Mouse (Mus musculus): ENCODE measurements around the gene Aak1. TPM values are rescaled to one million over a fixed set of nuclear protein-coding genes. Genes with fewer than 3 reads are reported as not detected.
A peak's percentile ranks its signal among the peaks of the same experiment; 100 is the strongest.

Aak1 gene
- polyA plus RNA-seq, 1 experiment from 2014 or later, result 40.2 TPM

DNA sequence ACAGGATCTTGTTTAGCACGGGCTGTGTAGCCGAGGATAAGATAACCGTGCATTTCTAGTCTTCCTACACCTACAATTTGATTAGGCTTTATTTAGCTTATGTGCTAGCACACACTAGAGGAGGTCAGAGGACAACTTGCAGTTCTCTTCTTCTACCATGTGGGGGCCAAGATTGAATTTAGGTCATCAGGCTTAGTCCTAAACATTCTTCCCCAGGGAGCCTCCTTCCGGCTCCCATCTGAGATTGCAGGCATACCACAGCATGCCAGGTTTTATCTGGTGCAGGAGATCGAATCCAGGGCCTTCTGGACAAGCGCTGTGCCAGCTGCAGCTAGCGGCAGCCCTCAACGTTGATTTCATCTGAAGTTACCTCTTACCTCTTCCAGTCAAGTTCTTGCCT lies 32.7 kb upstream of the Aak1 start:
- Histone ChIP-seq H3K36me3 (ENCODE audit: control insufficient read depth, insufficient read depth, low read length) (no peaks in the 10 kb centered on the region), H3K4me3 (ENCODE audit: low read length) (no peak overlapping the region), H3K27me3 (replicated peaks; ENCODE audit: control insufficient read depth, insufficient read depth, low read length) (no peaks in the 10 kb centered on the region), H3K4me2 (ENCODE audit: low read length) (no peak overlapping the region), H3K27ac (ENCODE audit: low read depth, low read length) (no peak overlapping the region), H3K4me1 (ENCODE audit: control insufficient read depth, insufficient read depth, low read depth, low read length) (peaks cover 7% of the 10 kb centered on the region), H3K9ac (ENCODE audit: low read depth, low read length) (no peak overlapping the region), H3K9me3 (ENCODE audit: control insufficient read depth, low read length) (no peaks in the 10 kb centered on the region)
- WGBS, result 25% methylated on average over 8 of the region's 8 CpGs
- ATAC-seq, result no peak

DNA sequence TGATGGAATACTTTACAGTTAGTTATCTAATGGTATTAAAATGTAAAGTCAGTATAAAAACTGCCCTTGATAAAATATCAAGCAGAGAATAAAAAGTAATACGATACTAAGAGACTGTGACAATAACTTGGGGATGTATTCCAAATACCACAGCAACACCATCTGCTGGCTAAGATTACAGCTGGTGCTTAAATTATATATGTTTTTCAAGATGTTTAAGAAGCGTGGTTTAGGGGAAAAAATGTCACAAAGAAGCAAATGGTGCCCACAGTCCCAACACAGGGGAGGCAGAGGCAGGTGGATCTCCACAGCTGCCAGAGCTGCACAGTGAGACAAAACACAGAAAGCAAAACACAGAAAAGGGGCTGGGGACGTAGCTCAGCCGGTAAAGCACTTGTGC lies 30.4 kb upstream of the Aak1 start:
- no peak for ATAC-seq
- no peak overlapping the region for H3K9ac ChIP-seq (ENCODE audit: low read depth, low read length)
- H3K36me3 ChIP-seq (ENCODE audit: control insufficient read depth, insufficient read depth, low read length), result no peaks in the 10 kb centered on the region
- H3K27me3 ChIP-seq (replicated peaks; ENCODE audit: control insufficient read depth, insufficient read depth, low read length), result no peaks in the 10 kb centered on the region
- H3K4me1 ChIP-seq (ENCODE audit: control insufficient read depth, insufficient read depth, low read depth, low read length), result peaks cover 7% of the 10 kb centered on the region
- H3K4me2 ChIP-seq (ENCODE audit: low read length), result no peak overlapping the region
- no peak overlapping the region for H3K4me3 ChIP-seq (ENCODE audit: low read length)
- H3K27ac ChIP-seq (ENCODE audit: low read depth, low read length), result no peak overlapping the region
- no peaks in the 10 kb centered on the region for H3K9me3 ChIP-seq (ENCODE audit: control insufficient read depth, low read length)
- 84% methylated on average over 4 of the region's 4 CpGs for WGBS

DNA sequence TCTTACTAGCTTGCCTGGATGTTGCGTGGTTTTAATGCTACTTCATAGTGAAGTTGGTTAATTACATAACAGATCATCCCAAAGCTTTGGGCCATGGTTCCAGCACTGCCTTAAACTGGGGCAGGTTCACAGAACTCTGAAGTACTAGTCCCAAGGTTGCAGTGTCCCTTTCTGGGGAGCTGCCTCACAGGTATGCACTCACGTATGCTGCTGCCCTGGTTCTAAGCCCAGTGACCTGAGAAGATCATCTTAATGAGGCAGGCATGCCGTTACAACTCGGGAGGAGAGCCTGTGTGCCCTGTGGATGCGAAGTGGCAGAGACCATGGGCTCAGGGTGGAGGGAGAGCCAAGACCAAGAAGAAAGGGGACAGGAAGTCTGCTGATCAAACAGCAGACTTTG lies 29.4 kb upstream of the Aak1 start:
- ATAC-seq, result no peak
- H3K4me2 ChIP-seq (ENCODE audit: low read length), result no peak overlapping the region
- no peak overlapping the region for H3K27ac ChIP-seq (ENCODE audit: low read depth, low read length)
- H3K36me3 ChIP-seq (ENCODE audit: control insufficient read depth, insufficient read depth, low read length), result no peaks in the 10 kb centered on the region
- H3K4me3 ChIP-seq (ENCODE audit: low read length), result no peak overlapping the region
- no peak overlapping the region for H3K9ac ChIP-seq (ENCODE audit: low read depth, low read length)
- peaks cover 6% of the 10 kb centered on the region for H3K4me1 ChIP-seq (ENCODE audit: control insufficient read depth, insufficient read depth, low read depth, low read length)
- H3K27me3 ChIP-seq (replicated peaks; ENCODE audit: control insufficient read depth, insufficient read depth, low read length), result no peaks in the 10 kb centered on the region
- WGBS, result 85% methylated on average over 5 of the region's 5 CpGs
- H3K9me3 ChIP-seq (ENCODE audit: control insufficient read depth, low read length), result no peaks in the 10 kb centered on the region

DNA sequence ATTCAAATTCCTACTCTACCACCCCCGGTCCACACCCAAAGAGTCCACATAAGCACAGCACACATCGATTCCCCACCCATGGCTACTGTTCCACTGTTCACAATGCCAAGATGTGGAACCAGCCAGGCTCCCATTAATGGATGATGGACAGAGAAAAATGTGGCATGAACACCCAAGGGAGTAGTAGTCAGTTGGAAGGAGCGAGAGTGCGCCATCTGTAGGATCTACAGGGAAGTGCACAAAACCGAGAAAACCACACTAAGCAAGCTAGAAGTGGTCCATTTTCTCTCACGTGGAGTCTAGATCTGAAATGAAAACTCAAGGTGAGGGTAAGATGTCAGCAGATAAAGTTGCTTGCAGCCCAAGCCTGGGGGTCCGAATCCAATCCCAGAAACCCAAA lies 28.6 kb upstream of the Aak1 start:
- no peak overlapping the region for H3K27ac ChIP-seq (ENCODE audit: low read depth, low read length)
- H3K4me1 ChIP-seq (ENCODE audit: control insufficient read depth, insufficient read depth, low read depth, low read length), result no peaks in the 10 kb centered on the region; the same call in 1 of the 2 replicates
- WGBS, result 66% methylated on average over 7 of the region's 7 CpGs
- H3K9me3 ChIP-seq (ENCODE audit: control insufficient read depth, low read length), result no peaks in the 10 kb centered on the region
- no peaks in the 10 kb centered on the region for H3K27me3 ChIP-seq (replicated peaks; ENCODE audit: control insufficient read depth, insufficient read depth, low read length)
- no peak overlapping the region for H3K9ac ChIP-seq (ENCODE audit: low read depth, low read length)
- H3K4me2 ChIP-seq (ENCODE audit: low read length), result no peak overlapping the region
- no peak overlapping the region for H3K4me3 ChIP-seq (ENCODE audit: low read length)
- ATAC-seq, result no peak
- H3K36me3 ChIP-seq (ENCODE audit: control insufficient read depth, insufficient read depth, low read length), result no peaks in the 10 kb centered on the region

DNA sequence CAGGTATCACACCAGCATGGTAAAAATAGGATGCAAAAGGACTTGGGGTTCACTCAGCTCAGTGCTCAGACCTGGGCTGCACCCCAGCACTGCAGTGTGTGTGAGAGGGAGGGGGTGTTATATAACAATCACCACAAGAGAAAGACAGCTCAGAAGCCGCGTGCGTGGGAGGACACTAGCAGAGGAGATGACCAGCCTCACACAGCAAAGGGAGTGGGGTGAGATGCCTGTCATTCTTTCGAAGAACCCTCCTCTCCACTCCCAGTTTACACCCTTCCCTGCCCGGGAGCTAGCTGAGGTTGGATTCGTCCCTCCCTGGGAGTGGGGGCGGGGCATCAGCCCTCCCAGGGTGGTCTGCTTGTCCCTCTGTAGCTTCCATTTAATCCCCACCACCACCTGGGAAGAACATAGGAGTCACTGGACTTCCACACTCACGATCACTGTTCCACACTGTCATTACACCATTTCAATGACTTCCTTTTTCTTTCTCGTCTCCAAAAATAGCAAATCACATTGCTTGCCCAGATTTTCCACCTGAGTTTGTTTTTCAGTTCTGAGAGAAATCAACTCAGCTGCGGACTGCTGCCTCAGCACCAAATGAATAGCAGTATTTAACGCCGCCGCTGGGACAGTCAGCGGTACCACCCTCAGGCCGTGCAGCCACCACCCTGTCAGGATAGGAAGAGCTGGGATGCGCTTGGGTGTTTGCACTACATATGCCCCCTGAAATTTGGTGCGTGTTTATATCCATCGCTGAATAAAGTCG lies 26.8 kb upstream of the Aak1 start:
- Histone ChIP-seq H3K27ac (ENCODE audit: low read depth, low read length) (no peak overlapping the region), H3K9ac (ENCODE audit: low read depth, low read length) (peak overlapping the region; percentile 52), H3K4me1 (ENCODE audit: control insufficient read depth, insufficient read depth, low read depth, low read length) (no peaks in the 10 kb centered on the region; the same call in 1 of the 2 replicates), H3K9me3 (ENCODE audit: control insufficient read depth, low read length) (no peaks in the 10 kb centered on the region), H3K4me2 (ENCODE audit: low read length) (peak overlapping the region; percentile 60), H3K27me3 (replicated peaks; ENCODE audit: control insufficient read depth, insufficient read depth, low read length) (no peaks in the 10 kb centered on the region), H3K36me3 (ENCODE audit: control insufficient read depth, insufficient read depth, low read length) (no peaks in the 10 kb centered on the region), H3K4me3 (ENCODE audit: low read length) (peak overlapping the region; percentile 30)
- 5% methylated on average over 19 of the region's 19 CpGs for WGBS
- ATAC-seq, result peak; percentile 71

DNA sequence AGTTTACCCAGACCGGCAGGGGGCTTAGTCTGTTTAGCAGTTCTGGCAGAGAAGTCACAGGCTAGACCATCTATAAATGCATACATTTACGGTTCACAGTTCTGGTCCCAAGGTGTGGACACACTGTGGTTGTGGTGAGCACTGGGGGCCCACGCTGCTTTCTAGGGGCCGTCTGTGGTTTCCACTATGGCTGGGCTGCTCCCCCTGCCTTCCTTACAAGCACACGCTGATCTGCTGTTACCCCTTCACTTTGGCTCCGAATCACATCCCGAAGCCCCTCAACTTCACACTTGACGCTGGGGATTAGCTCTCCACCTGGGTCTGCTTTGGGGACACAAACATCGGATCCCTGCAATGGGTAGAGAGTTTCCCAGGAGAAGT lies 26.3 kb upstream of the Aak1 start:
- H3K9me3 ChIP-seq (ENCODE audit: control insufficient read depth, low read length), result no peaks in the 10 kb centered on the region
- H3K4me2 ChIP-seq (ENCODE audit: low read length), result peak overlapping the region; percentile 60
- H3K27me3 ChIP-seq (replicated peaks; ENCODE audit: control insufficient read depth, insufficient read depth, low read length), result no peaks in the 10 kb centered on the region
- no peaks in the 10 kb centered on the region for H3K36me3 ChIP-seq (ENCODE audit: control insufficient read depth, insufficient read depth, low read length)
- H3K27ac ChIP-seq (ENCODE audit: low read depth, low read length), result no peak overlapping the region
- H3K9ac ChIP-seq (ENCODE audit: low read depth, low read length), result no peak overlapping the region
- H3K4me1 ChIP-seq (ENCODE audit: control insufficient read depth, insufficient read depth, low read depth, low read length), result no peaks in the 10 kb centered on the region; the same call in 1 of the 2 replicates
- no peak for ATAC-seq
- 26% methylated on average over 9 of the region's 9 CpGs for WGBS
- H3K4me3 ChIP-seq (ENCODE audit: low read length), result peak overlapping the region; percentile 30

DNA sequence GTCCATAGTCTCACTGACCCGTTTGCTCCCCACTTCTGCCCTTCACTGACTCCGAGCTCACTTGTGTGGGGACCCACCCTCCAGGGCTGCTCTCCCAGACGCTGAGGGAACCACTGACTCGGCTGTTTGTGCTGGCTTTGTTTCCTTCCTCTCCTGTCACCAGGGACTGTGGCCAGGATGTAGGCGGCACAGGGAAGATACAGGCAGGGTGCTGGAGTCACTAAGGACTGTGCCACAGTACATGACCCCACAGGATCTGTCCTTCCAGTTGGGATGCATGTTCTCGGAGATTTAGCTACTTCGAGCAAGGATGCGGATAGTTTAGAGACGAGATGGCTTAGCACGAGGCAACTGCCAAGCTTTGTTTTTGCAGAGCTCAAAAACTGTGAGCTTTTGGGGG lies 25.5 kb upstream of the Aak1 start:
- WGBS, result 40% methylated on average over 10 of the region's 10 CpGs
- no peaks in the 10 kb centered on the region; the same call in 1 of the 2 replicates for H3K4me1 ChIP-seq (ENCODE audit: control insufficient read depth, insufficient read depth, low read depth, low read length)

DNA sequence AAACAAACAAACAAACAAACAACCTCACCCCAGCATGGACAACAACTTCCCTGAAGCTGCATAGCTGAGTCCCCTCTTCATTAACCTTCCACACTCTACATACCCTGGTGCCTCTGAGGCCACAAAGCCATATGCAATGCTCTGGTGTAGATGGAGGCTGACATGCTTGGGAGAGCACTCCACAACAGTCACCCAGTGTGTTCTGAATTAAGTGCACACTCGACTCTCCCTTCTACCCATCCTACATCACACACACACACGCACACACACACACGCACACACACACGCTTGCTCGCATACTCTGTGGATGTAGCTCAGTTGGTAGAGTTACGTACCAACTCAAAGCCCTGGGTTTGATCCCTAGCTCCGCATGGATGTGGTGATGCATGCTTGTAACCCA lies 24.9 kb upstream of the Aak1 start:
- Histone ChIP-seq H3K27me3 (replicated peaks; ENCODE audit: control insufficient read depth, insufficient read depth, low read length) (no peaks in the 10 kb centered on the region), H3K4me1 (ENCODE audit: control insufficient read depth, insufficient read depth, low read depth, low read length) (no peaks in the 10 kb centered on the region; the same call in 1 of the 2 replicates), H3K27ac (ENCODE audit: low read depth, low read length) (no peak overlapping the region), H3K4me3 (ENCODE audit: low read length) (no peak overlapping the region), H3K36me3 (ENCODE audit: control insufficient read depth, insufficient read depth, low read length) (no peaks in the 10 kb centered on the region), H3K4me2 (ENCODE audit: low read length) (no peak overlapping the region), H3K9ac (ENCODE audit: low read depth, low read length) (no peak overlapping the region), H3K9me3 (ENCODE audit: control insufficient read depth, low read length) (no peaks in the 10 kb centered on the region)
- ATAC-seq, result no peak
- WGBS, result 92% methylated on average over 7 of the region's 7 CpGs

More for the DNA sequence above, 25.5 kb upstream of the Aak1 start:
- no peaks in the 10 kb centered on the region for H3K9me3 ChIP-seq (ENCODE audit: control insufficient read depth, low read length)
- no peak overlapping the region for H3K4me3 ChIP-seq (ENCODE audit: low read length)
- H3K9ac ChIP-seq (ENCODE audit: low read depth, low read length), result no peak overlapping the region
- H3K4me2 ChIP-seq (ENCODE audit: low read length), result no peak overlapping the region
- no peaks in the 10 kb centered on the region for H3K36me3 ChIP-seq (ENCODE audit: control insufficient read depth, insufficient read depth, low read length)
- ATAC-seq, result no peak
- H3K27ac ChIP-seq (ENCODE audit: low read depth, low read length), result no peak overlapping the region
- H3K27me3 ChIP-seq (replicated peaks; ENCODE audit: control insufficient read depth, insufficient read depth, low read length), result no peaks in the 10 kb centered on the region

DNA sequence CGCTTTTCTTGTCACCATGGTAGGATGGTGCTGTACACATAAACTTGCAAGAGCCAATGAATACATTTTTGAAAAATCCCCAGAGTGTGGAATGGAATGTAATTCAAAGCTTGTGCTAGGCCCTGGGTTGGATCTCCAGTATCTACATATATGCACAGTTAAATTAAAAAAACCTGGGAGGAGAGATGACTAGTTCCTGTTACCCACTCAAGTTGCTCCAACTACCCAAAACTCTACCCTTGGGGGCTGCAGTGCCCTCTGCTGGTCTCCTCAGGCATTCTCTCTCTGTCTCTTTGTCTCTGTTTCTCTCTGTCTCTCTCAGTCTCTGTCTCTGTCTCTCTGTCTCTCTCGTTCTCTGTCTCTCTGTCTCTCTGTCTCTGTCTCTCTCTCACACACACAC lies 21.9 kb upstream of the Aak1 start:
- Histone ChIP-seq H3K36me3 (ENCODE audit: control insufficient read depth, insufficient read depth, low read length) (no peaks in the 10 kb centered on the region), H3K27ac (ENCODE audit: low read depth, low read length) (no peak overlapping the region), H3K4me3 (ENCODE audit: low read length) (no peak overlapping the region), H3K4me1 (ENCODE audit: control insufficient read depth, insufficient read depth, low read depth, low read length) (no peaks in the 10 kb centered on the region; the same call in 1 of the 2 replicates), H3K9ac (ENCODE audit: low read depth, low read length) (no peak overlapping the region), H3K9me3 (ENCODE audit: control insufficient read depth, low read length) (no peaks in the 10 kb centered on the region), H3K4me2 (ENCODE audit: low read length) (no peak overlapping the region), H3K27me3 (replicated peaks; ENCODE audit: control insufficient read depth, insufficient read depth, low read length) (no peaks in the 10 kb centered on the region)
- WGBS, result 89% methylated on average over 2 of the region's 2 CpGs
- ATAC-seq, result no peak

Data from hindbrain, embryonic 16.5 days (tissue).